Mouse (Mus musculus) right cerebral cortex, postnatal 14 days (tissue): ENCODE data around the gene Spop.
A peak's percentile ranks its signal among the peaks of the same experiment; 100 is the strongest.

ENCODE experiments used
- DNase-seq: peaks from one replicate; pipeline ENCODE4 v3.0.0; 2022

Gene Spop

GRCm38 (mm10) chr11:95423505-95423904, 9.6 kb downstream of the Spop start:
- no peak for DNase-seq

- no peak for DNase-seq
These were observed 17.5 kb downstream of the Spop start for GRCm38 (mm10) chr11:95431344-95431743.

DNA sequence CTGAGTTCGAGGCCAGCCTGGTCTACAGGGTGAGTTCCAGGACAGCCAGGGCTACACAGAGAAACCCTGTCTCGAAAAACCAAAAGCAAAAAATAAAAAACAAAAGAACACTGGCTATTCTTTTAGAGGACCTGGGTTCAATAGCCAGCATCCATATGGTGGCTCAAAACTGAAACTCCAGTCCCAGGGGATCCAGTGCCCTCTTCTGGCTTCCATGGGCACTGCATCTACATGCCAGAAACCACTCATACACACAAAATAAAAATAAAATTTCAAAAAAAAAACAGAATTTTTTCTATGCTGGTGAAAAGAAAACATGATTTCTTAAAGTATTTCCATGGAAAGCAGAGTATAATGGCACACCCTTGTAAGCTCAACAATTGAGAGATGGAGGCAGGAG, 18.3 kb downstream of the Spop start:
- DNase-seq, result no peak

DNA sequence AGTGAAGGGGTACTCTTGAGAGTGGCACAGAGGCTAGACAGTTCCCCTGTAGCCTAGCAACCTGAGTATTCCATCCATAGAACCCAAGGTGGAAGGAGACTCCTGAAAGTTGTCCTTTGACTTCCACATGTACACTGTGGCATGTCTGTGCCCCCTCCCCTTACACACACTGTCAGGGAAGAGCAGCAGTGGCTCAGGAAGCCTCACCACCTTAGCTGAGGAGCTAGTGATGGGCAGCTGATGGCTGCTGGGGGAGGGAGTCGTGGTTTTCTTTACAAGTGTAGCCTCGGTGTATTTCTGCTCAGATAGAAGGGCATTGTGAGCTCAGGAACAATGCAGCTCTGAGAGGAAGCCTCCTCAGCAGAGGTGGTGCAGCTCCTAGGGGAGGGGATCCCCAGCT, 31.5 kb downstream of the Spop start:
- DNase-seq, result no peak

DNA sequence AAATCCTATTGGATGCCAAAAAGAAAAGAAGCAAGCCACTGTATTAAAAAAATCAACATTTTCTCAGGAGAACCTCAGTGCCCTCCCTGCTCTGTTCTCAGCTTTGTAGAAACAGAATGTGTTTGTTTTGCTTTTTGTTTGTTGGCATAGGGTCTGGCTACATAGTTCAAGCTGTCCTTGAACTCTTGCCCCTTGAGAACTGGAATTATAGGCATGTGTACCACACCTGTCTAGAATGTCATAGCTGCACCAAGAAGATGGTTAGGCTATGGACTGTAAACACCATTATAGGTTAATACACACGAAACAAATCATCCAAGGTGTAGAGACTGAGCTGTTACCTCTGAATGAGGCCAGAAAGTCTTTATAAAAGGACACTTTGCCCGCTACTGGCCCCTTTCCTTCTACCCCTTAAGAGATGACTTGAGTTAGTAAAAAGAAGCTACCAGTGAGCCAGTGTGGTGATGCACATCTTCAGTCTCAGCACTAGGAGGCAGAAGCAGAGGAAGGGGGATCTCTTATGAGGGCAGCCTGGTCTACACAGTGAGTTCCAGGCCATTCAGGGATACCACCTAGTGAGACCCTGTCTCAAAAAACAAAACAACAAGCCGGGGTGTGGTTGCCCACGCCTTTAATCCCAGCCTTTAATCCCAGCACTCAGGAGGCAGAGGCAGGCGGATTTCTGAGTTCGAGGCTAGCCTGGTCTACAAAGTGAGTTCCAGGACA, 32.9 kb downstream of the Spop start:
- no peak for DNase-seq

DNA sequence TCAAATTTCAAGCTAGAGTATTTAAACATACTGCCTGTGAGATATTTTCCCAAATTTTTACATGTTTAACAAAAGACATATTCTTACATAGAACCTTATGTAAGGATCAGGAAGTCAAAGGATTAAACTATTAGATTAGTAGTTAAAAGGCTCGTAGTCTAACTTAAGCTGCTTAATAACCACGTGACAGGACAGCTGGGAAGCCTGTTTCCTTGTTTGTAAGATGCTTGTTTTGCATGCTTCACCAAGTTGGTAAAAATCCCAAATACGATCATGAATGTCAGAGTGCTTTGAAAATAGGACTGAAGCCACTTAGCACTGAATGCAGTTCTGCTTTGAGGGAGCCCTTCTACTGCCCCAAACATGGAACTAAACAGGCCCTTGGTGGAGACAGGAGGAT, 34.5 kb downstream of the Spop start:
- DNase-seq, result no peak

DNA sequence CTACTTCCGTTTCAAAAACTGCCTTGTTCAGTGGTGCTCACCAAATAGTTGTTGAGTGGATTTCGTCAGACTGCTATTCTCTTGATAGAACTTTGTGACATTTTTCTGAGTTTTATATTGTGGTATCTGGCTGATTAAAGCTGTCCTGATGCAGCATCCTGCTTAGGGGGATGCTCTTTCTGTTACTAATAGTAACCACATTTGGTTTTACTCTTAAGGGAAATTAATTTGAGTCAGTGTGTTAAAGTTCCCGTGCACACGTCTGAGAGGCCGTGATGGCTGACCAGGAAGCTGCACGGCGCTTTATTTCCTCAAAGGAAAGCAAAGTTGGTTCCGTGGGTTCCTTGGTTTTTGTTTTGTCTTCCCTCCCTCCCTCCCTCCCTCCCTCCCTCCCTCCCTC, 41.5 kb downstream of the Spop start:
- no peak for DNase-seq

DNA sequence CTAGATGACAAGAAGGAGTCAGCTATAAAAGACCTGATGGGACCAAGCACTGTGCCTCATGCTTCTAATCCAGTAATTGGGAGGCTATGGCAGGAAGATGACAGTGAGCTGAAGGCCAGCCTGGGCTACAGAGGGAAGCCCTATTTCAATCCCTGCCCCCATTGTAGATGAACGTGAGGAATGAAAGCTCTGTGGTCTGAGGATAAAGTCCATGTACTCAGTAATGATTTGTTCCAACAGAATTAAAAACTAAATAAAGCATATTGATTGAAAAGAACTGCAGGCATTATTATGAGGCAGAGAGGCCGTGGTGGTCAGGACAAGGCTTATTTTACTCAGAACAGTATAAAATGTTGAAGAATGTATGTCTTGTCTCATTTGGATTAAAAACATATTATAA, 47.0 kb downstream of the Spop start:
- no peak for DNase-seq

- DNase-seq, result no peak
These were observed 48.3 kb downstream of the Spop start for GRCm38 (mm10) chr11:95462168-95462567.

DNA sequence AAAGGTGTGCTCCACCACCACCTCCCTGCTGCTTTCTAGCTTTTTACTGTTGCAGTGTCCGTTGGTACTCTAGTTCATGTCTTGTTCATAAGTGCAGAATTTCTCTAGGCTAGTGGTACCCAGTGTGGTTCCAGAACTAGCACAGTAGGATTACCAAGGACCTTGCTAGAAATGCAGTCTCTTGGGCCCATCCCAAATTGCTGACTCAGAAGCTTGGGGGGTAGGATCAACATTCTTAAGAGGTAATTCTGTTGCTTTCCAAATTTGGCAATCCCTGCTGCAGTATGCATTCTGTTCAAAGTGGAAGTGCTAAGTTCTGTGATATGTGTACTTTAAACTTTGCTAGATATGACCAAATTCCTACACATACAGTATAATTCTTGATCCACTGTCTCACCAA, 53.9 kb downstream of the Spop start:
- DNase-seq, result no peak

GRCm38 (mm10) chr11:95472942-95473341, 59.1 kb downstream of the Spop start:
- no peak for DNase-seq

- no peak for DNase-seq
These were observed 59.6 kb downstream of the Spop start for GRCm38 (mm10) chr11:95473456-95473855.

- DNase-seq, result peak; percentile 60
These were observed 62.4 kb downstream of the Spop start for GRCm38 (mm10) chr11:95476323-95476722.

- DNase-seq, result no peak
These were observed 65.6 kb downstream of the Spop start for GRCm38 (mm10) chr11:95479458-95479857.

DNA sequence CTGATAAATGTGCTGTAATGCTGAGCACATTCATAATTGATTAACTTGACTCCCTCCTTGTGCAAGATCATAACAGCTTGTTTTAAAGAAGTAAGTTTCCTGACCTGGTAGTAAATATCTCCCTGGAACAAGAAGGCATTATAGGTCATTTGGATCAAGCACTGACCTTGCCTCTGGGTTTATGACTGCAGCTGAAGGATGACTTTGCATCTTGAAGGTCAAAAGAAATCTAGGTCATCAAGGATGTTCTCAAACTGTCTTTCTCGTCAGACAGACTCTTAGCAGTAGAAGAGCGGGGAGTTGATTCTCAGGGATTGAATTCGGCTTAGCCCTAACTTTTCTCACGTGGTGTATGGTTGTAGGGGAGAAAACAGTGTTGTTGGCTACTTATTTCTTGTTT, 66.8 kb downstream of the Spop start:
- DNase-seq, result no peak

DNA sequence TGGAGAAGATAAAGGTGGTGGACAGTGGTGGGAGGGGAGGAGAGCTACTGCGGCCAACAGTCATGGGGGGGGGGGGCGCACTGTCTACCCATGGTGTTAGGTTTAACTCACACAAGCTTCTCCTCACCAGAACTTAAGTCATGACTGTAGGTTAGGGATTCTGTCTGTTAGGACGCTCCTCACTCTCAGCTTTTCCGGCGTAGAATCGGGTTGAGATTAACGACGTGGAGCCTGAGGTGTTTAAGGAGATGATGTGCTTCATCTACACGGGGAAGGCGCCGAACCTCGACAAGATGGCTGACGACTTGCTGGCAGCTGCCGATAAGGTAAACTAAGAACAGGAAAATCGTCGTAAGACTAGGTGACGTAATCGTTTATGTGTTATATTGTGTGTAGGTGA, 71.8 kb downstream of the Spop start:
- DNase-seq, result no peak

- no peak for DNase-seq
These were observed 73.4 kb downstream of the Spop start for GRCm38 (mm10) chr11:95487237-95487636.

DNA sequence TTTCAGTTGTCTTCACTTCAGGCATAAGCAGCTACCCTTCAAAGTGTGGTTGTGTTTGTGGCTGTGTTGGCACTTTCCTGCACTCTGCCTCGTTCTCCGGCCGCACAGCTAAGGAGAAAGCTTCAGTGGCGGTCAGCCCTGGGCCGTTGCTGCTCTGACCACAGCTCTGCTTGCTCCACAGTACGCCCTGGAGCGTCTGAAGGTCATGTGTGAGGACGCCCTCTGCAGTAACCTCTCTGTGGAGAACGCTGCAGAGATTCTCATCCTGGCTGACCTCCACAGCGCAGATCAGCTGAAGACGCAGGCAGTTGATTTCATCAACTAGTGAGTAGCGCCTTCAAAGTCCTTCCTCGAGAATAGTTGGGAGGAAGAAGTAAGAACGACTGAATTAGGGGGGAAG, 76.2 kb downstream of the Spop start:
- DNase-seq, result no peak

GRCm38 (mm10) chr11:95492256-95492655, 78.4 kb downstream of the Spop start:
- no peak for DNase-seq

DNA sequence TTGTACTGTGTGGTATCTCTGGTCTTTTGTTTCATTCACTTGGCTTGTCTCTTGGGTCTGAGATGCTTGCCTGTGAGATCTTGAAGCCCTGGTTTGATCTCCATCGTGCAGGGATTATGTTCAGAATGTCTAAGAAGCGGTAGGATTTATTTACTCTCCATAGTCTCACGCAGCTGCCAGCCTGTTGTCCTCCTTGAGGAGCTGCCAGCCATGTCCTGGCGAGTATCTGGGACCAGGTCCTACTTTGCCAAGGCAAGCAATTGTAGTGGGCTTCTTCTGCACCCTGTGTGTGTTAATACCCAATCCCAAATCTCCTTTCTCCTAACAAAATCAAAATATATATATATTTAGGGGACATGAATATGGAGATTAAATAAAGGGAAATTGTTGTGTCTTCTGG, 79.1 kb downstream of the Spop start:
- DNase-seq, result no peak

- DNase-seq, result no peak
These were observed 80.1 kb downstream of the Spop start for GRCm38 (mm10) chr11:95493950-95494349.

DNA sequence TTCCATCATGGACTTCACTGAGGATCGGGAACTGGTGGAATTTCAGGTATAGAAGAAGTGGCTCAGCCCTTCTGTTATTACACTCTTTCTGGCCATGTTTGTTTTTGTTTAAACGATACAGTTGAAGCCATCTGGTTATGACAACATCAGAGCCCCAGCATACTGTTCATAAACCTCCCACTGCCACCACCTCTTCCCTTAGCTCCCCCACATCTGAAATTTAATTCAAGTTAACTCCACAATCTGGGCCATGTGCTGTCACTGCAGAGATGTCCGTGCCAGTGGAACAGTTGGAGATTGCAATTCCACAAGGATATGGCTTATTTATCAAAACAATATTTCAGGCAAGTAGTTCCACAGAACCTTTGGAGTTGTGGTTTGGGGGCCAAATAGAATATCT, 80.5 kb downstream of the Spop start:
- no peak for DNase-seq

DNA sequence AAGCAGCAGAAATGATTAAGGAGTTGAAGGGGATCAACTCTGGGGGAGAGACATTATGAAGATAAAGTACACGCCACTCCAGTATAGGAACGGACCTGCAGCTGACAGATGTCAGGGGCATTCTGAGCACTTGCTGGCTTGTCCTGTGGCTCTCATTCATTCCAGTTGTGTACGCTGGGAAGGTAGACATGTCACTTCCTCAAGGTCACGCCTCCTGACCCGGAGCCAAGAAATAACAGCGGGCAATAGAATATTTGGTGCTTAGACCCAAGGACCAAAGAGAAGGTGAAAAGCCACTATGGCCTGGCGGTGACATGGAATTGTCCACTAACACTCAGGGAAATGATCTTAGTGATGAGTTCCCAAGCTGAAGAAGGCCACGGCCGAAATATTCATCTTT, 82.0 kb downstream of the Spop start:
- no peak for DNase-seq

- no peak for DNase-seq
These were observed 84.0 kb downstream of the Spop start for GRCm38 (mm10) chr11:95497921-95498320.

DNA sequence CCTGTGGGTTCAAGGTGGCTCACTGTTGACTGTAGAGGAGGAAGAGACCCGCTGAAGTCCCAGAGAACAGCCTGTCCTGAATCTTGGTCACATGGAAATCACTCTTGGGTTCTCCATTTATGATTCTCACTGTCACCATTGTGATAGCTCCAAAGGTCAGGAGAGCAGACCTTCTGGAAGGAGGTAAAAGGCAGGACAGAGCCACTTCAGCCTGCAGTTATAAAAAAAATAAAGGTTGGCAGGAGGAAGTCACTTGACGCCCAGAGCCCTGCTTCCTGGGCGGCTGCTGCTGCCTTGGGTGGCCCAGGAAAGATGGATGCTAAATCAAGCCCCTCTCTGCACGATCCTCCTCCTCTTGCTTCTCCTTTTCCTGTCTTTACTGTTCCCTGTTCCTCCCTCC, 86.5 kb downstream of the Spop start:
- no peak for DNase-seq

DNA sequence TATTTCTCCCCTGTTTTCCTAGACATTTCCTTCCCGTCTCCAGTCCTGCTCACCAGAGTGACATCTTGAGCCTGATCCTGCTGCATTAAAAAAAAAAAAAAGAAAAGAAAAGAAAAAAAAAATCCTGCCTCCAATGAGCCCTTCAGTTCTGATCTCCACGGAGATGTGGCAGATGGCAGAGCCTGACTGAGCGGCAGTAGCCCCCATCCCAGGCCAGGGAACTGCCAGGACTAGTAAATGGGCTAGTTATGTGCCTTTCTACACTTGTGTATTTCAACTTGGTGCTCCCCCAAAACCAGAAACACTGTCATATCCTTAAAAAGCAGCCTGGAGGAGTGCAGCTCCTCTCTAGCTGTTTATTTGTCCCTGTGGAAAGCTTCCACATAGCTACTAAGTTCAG, 87.0 kb downstream of the Spop start:
- DNase-seq, result no peak
